Mouse (Mus musculus): Measurements from ENCODE around the gene Ghrhr. TPM values are rescaled to one million over a fixed set of nuclear protein-coding genes. Genes with fewer than 3 reads are reported as not detected.
A peak's percentile ranks its signal among the peaks of the same experiment; 100 is the strongest.

Gene Ghrhr
- total and polyA plus RNA-seq, 3 experiments = not detected

GRCm38 (mm10) chr6:55420869-55421361 is 44.8 kb downstream of the Ghrhr start:
- H3K36me3 ChIP-seq (ENCODE audit: control insufficient read depth, insufficient read depth, low read length) = no peaks in the 10 kb centered on the region
- no peak overlapping the region for H3K4me3 ChIP-seq
- H3K27me3 ChIP-seq (ENCODE audit: control insufficient read depth, insufficient read depth, low read length) = no peaks in the 10 kb centered on the region
- H3K79me2 ChIP-seq (replicated peaks; ENCODE audit: control insufficient read depth, insufficient read depth, low read length) = no peaks in the 10 kb centered on the region
- H3K27ac ChIP-seq = no peak overlapping the region
- H3K4me1 ChIP-seq (ENCODE audit: control insufficient read depth, insufficient read depth, low read length) = no peaks in the 10 kb centered on the region
- 44% methylated on average over 1 of the region's 1 CpGs for WGBS
- no peak overlapping the region for H3K9ac ChIP-seq (ENCODE audit: low read depth, low read length)
- intact Hi-C loops (cut with DNase I) = no loop called here
- no peak for DNase-seq
- TF ChIP-seq CTCF (IDR thresholded peaks at IDR 0.05) = no peak
- no peak for TF ChIP-seq POLR2A (IDR thresholded peaks at IDR 0.05; ENCODE audit: insufficient read depth, low read depth, low read length)
- TF ChIP-seq EP300 (IDR thresholded peaks at IDR 0.05; ENCODE audit: insufficient read depth, low read depth, low read length) = no peak

- Histone ChIP-seq H3K27me3 (ENCODE audit: control insufficient read depth, insufficient read depth, low read length) (no peaks in the 10 kb centered on the region), H3K36me3 (ENCODE audit: control insufficient read depth, insufficient read depth, low read length) (no peaks in the 10 kb centered on the region), H3K4me1 (ENCODE audit: control insufficient read depth, insufficient read depth, low read length) (peaks cover 1% of the 10 kb centered on the region), H3K4me3 (no peak overlapping the region), H3K27ac (no peak overlapping the region), H3K9ac (ENCODE audit: low read depth, low read length) (no peak overlapping the region), H3K79me2 (replicated peaks; ENCODE audit: control insufficient read depth, insufficient read depth, low read length) (no peaks in the 10 kb centered on the region)
- intact Hi-C loops (cut with DNase I) = no loop called here
- TF ChIP-seq CTCF (IDR thresholded peaks at IDR 0.05) = no peak
- no peak for TF ChIP-seq POLR2A (IDR thresholded peaks at IDR 0.05; ENCODE audit: insufficient read depth, low read depth, low read length)
- no peak for TF ChIP-seq EP300 (IDR thresholded peaks at IDR 0.05; ENCODE audit: insufficient read depth, low read depth, low read length)
- no peak for DNase-seq
Observed at GRCm38 (mm10) chr6:55432121-55432520, 56.0 kb downstream of the Ghrhr start.

DNA sequence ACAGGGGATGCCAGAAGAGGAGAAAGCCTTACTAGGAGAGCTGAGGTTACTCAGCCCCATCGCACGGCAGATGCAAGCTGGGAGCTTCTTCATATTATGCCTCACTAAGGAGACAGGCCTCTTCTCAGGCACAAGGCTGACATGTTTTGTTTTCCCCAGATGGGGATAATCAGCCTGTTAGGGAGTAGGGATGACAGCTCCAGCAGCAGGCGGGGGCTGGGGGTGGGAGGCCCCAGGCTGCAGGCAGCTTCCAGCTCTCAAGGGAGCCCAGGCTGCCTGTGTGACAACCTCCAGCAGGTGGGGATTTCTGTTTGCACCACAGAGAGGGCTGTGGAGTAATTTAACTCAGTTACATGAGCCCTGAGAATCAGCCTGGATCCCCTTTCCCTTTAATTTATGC is 58.3 kb downstream of the Ghrhr start:
- no peaks in the 10 kb centered on the region for H3K79me2 ChIP-seq (replicated peaks; ENCODE audit: control insufficient read depth, insufficient read depth, low read length)
- DNase-seq = peak; percentile 58 to 72
- no peak overlapping the region for H3K9ac ChIP-seq (ENCODE audit: low read depth, low read length)
- H3K36me3 ChIP-seq (ENCODE audit: control insufficient read depth, insufficient read depth, low read length) = no peaks in the 10 kb centered on the region
- peaks cover 1% of the 10 kb centered on the region for H3K4me1 ChIP-seq (ENCODE audit: control insufficient read depth, insufficient read depth, low read length)
- intact Hi-C loops (cut with DNase I) = no loop called here
- no peaks in the 10 kb centered on the region for H3K27me3 ChIP-seq (ENCODE audit: control insufficient read depth, insufficient read depth, low read length)
- H3K27ac ChIP-seq = no peak overlapping the region; the same call in 1 of the 2 replicates
- TF ChIP-seq POLR2A (IDR thresholded peaks at IDR 0.05; ENCODE audit: insufficient read depth, low read depth, low read length) (no peak), CTCF (IDR thresholded peaks at IDR 0.05) (0 out of 2 replicates have a peak, but pooled peaks have one; percentile 12), EP300 (IDR thresholded peaks at IDR 0.05; ENCODE audit: insufficient read depth, low read depth, low read length) (no peak)
- WGBS = 39% methylated on average over 3 of the region's 3 CpGs
- H3K4me3 ChIP-seq = no peak overlapping the region

GRCm38 (mm10) chr6:55435266-55436159 is 59.4 kb downstream of the Ghrhr start:
- DNase-seq = no peak
- WGBS = 75% methylated on average over 8 of the region's 8 CpGs

DNA sequence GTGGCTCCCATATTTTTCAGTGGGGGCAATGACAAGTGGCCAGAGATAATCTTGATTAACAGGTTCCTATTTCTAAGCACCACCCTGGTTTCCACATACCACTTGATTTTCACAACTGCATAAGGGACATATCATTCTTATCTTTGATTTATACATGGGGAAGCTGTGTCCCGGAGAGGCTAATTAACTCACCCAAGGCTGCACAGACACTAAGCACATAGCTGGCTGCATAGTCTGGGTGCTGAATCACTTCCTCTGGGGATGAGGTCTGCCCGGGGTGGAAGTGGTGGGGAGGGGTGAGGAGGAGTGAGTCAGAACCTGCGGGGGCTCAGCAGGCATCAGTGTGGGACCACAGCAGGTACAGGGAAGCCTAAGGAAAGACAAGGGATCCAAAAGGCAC is 61.8 kb downstream of the Ghrhr start:
- Histone ChIP-seq H3K27ac (no peak overlapping the region), H3K4me1 (ENCODE audit: control insufficient read depth, insufficient read depth, low read length) (peaks cover 1% of the 10 kb centered on the region), H3K9ac (ENCODE audit: low read depth, low read length) (no peak overlapping the region), H3K79me2 (replicated peaks; ENCODE audit: control insufficient read depth, insufficient read depth, low read length) (no peaks in the 10 kb centered on the region), H3K4me3 (no peak overlapping the region), H3K27me3 (ENCODE audit: control insufficient read depth, insufficient read depth, low read length) (no peaks in the 10 kb centered on the region), H3K36me3 (ENCODE audit: control insufficient read depth, insufficient read depth, low read length) (no peaks in the 10 kb centered on the region)
- TF ChIP-seq EP300 (IDR thresholded peaks at IDR 0.05; ENCODE audit: insufficient read depth, low read depth, low read length) (no peak), CTCF (IDR thresholded peaks at IDR 0.05) (no peak), POLR2A (IDR thresholded peaks at IDR 0.05; ENCODE audit: insufficient read depth, low read depth, low read length) (no peak)
- intact Hi-C loops (cut with DNase I) = no loop called here
- WGBS = 5% methylated on average over 3 of the region's 3 CpGs
- DNase-seq = no peak

More at GRCm38 (mm10) chr6:55435266-55436159, 59.4 kb downstream of the Ghrhr start:
- no peak overlapping the region for H3K4me3 ChIP-seq
- H3K27ac ChIP-seq = no peak overlapping the region
- H3K9ac ChIP-seq (ENCODE audit: low read depth, low read length) = no peak overlapping the region
- no peaks in the 10 kb centered on the region for H3K79me2 ChIP-seq (replicated peaks; ENCODE audit: control insufficient read depth, insufficient read depth, low read length)
- TF ChIP-seq CTCF (IDR thresholded peaks at IDR 0.05) = no peak
- TF ChIP-seq POLR2A (IDR thresholded peaks at IDR 0.05; ENCODE audit: insufficient read depth, low read depth, low read length) = no peak
- TF ChIP-seq EP300 (IDR thresholded peaks at IDR 0.05; ENCODE audit: insufficient read depth, low read depth, low read length) = no peak
- peaks cover 1% of the 10 kb centered on the region for H3K4me1 ChIP-seq (ENCODE audit: control insufficient read depth, insufficient read depth, low read length)
- intact Hi-C loops (cut with DNase I) = no loop called here
- no peaks in the 10 kb centered on the region for H3K27me3 ChIP-seq (ENCODE audit: control insufficient read depth, insufficient read depth, low read length)
- no peaks in the 10 kb centered on the region for H3K36me3 ChIP-seq (ENCODE audit: control insufficient read depth, insufficient read depth, low read length)

Other genes starting within 250 kb of the Ghrhr start
- 10 to 100 TPM; 18.2 to 19.8 TPM for gene Crhr2, start 243.3 kb upstream of the Ghrhr start, total RNA-seq (2021)
- 51.7 and 70.8 TPM in 2 replicates for gene Crhr2, start 243.3 kb upstream of the Ghrhr start, polyA plus RNA-seq (2012; rRNA removed)
- 10 to 100 TPM; 19.9 to 72.0 TPM for gene Inmt, start 201.3 kb upstream of the Ghrhr start, total RNA-seq (2021)
- gene Inmt, start 201.3 kb upstream of the Ghrhr start, polyA plus RNA-seq (2012; rRNA removed) = 9.7 and 19.2 TPM in 2 replicates
- gene Mindy4, start 172.9 kb upstream of the Ghrhr start, total RNA-seq (2021) = 1 to 10 TPM; 5.0 to 5.2 TPM
- gene Mindy4, start 172.9 kb upstream of the Ghrhr start, polyA plus RNA-seq (2012; rRNA removed) = 4.3 and 7.4 TPM in 2 replicates
- 100 to 1,000 TPM; 377 to 449 TPM for gene Aqp1, start 39.9 kb upstream of the Ghrhr start, total RNA-seq (2021)
- 433 and 638 TPM in 2 replicates for gene Aqp1, start 39.9 kb upstream of the Ghrhr start, polyA plus RNA-seq (2012; rRNA removed)
- gene Adcyap1r1, start 75.7 kb downstream of the Ghrhr start, total RNA-seq (2021) = 1 to 10 TPM; 4.4 to 4.5 TPM
- gene Adcyap1r1, start 75.7 kb downstream of the Ghrhr start, polyA plus RNA-seq (2012; rRNA removed) = 4.8 and 7.4 TPM in 2 replicates